Mouse (Mus musculus): ENCODE results near the gene Rab11fip5.

- TF ChIP-seq CTCF (IDR thresholded peaks at IDR 0.05; ENCODE audit: extremely low read depth, insufficient read length, insufficient replicate concordance, low read depth, low read length) (no peak), POLR2A (IDR thresholded peaks at IDR 0.05; ENCODE audit: low read depth, low read length) (no peak)
These were observed 10.6 kb downstream of the Rab11fip5 start for GRCm38 (mm10) chr6:85363906-85364260.
